Mouse (Mus musculus) cerebellum, adult 2 months (tissue): ENCODE data around the gene Aip.

Experiments used
- CTCF ChIP-seq: fragments of 200-500 bp; IDR thresholded peaks from 2 replicates; pipeline ENCODE4 v1.5.1; 2011; ENCODE audit warnings: low read depth, mild to moderate bottlenecking, control low read depth, low read length, moderate library complexity, borderline replicate concordance; ENCODE audit not compliant: insufficient read depth
- POLR2A ChIP-seq: fragments of 200-500 bp; IDR thresholded peaks from 2 replicates; pipeline ENCODE4 v1.6.1; 2011; ENCODE audit warnings: low read length, control low read depth, borderline replicate concordance; ENCODE audit not compliant: insufficient read depth

DNA sequence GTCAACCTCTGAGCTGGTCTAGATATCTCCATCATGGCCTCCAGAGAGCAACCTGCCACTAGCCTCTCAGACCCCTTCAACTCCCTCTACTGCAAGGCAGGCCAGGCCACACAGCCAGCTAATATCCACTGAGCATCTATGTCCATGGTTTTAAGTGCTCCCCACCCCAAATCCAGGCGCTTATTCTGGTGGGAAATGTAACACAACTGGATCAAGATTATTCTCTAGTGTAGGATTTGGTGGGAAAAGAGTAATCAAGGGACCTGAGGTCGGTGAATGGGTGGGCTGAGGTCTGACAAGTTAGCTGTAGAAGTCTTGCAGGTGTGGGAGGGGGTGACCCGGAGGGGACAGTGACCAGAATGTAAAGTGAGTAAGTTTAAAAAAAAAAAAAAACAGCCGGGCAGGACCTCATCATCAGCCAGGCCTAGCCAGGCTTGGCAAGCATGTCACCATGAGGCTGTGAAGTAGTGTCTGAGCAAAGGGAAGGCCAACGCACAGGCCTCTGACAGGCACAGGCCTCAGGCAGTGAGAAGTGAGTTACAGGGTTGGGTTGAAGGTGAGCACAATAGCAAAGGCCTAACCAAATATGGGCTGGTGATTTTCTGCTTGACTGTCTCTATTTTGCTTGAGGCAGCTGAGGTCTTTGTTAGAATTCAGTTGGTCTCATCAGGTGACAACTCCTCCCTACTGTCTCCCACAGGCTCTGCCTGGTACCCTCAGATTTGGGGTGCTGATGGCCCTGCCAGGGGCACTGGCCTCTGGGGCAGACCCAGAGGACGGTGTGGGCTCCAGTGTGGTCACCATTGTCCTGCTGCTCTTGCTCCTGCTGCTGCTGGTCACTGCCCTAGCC, 29.8 kb upstream of the Aip start:
- TF ChIP-seq CTCF (no peak), POLR2A (no peak)
